Mouse (Mus musculus): Measurements from ENCODE around the gene Ltbr. TPM values are rescaled to one million over a fixed set of nuclear protein-coding genes. Genes with fewer than 3 reads are reported as not detected.

The Ltbr gene
- total and polyA plus RNA-seq, 2 experiments = 55.9 to 102 TPM

DNA sequence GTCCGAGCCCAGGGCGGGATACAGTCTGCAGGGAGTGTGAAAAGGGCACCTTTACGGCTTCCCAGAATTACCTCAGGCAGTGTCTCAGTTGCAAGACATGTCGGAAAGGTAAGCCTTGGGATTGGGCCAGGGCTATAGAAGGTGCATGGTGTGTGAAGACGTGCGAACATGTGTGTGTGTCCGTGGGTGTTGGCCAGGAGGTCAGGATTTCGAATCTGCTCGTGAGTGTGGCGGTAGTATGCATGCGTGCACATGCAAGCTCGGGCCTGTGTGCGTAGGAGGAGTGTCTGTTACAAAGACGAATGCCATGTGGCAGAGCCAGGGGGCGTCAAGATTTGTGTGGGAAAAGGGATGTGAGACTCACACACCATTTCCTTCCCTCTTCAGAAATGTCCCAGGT lies 43.6 kb upstream of the Ltbr start:
- Histone ChIP-seq H3K9ac (ENCODE audit: low read depth, low read length) (no peak overlapping the region), H3K27me3 (ENCODE audit: control insufficient read depth, insufficient read depth, low read length) (no peaks in the 10 kb centered on the region), H3K79me2 (ENCODE audit: control insufficient read depth, insufficient read depth, low read length) (peaks cover 31% of the 10 kb centered on the region; the same call in 1 of the 2 replicates), H3K27ac (replicated peaks; ENCODE audit: insufficient read depth, low read depth, low read length) (no peak overlapping the region), H3K4me1 (ENCODE audit: control insufficient read depth, insufficient read depth, low read length) (peaks cover 33% of the 10 kb centered on the region), H3K36me3 (ENCODE audit: control insufficient read depth, insufficient read depth, low read length) (peaks cover 33% of the 10 kb centered on the region; the same call in 1 of the 2 replicates), H3K4me3 (ENCODE audit: insufficient read depth, low read depth, low read length) (no peak overlapping the region)
- DNase-seq (ENCODE audit: extremely low read depth, low read depth, low spot score) = no peak
- TF ChIP-seq CTCF (IDR thresholded peaks at IDR 0.05; ENCODE audit: low read depth, low read length) = no peak
- TF ChIP-seq POLR2A (IDR thresholded peaks at IDR 0.05; ENCODE audit: extremely low read depth, insufficient read depth, low read length) = no peak
- 88% methylated on average over 15 of the region's 15 CpGs for WGBS

DNA sequence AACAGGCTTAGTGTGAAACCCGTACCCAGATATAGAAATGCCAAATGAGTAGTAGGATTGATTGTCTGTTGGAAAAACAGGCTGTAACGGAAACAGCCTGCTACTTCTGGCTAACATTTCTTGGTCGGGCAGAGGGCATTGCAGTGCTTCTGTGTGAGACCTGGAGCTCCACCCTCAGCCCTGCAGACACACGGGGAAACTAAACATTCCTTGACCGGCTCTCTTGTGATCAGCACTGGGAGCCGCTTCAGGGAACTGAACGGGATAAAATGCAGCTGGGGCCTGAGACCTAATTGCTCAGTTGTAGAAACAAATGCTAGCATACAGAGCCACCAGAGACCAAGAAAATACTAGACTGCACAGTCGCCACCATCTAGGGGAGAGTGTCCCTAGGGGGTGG lies 42.6 kb upstream of the Ltbr start:
- Histone ChIP-seq H3K36me3 (ENCODE audit: control insufficient read depth, insufficient read depth, low read length) (peaks cover 23% of the 10 kb centered on the region; the same call in 1 of the 2 replicates), H3K27ac (replicated peaks; ENCODE audit: insufficient read depth, low read depth, low read length) (peak overlapping the region; percentile 25; the same call in 1 of the 2 replicates), H3K27me3 (ENCODE audit: control insufficient read depth, insufficient read depth, low read length) (no peaks in the 10 kb centered on the region), H3K9ac (ENCODE audit: low read depth, low read length) (no peak overlapping the region), H3K4me3 (ENCODE audit: insufficient read depth, low read depth, low read length) (no peak overlapping the region), H3K4me1 (ENCODE audit: control insufficient read depth, insufficient read depth, low read length) (peaks cover 44% of the 10 kb centered on the region), H3K79me2 (ENCODE audit: control insufficient read depth, insufficient read depth, low read length) (peaks cover 40% of the 10 kb centered on the region; the same call in 1 of the 2 replicates)
- TF ChIP-seq POLR2A (IDR thresholded peaks at IDR 0.05; ENCODE audit: extremely low read depth, insufficient read depth, low read length) = no peak
- no peak for TF ChIP-seq CTCF (IDR thresholded peaks at IDR 0.05; ENCODE audit: low read depth, low read length)
- no peak for DNase-seq (ENCODE audit: extremely low read depth, low read depth, low spot score)
- WGBS = 22% methylated on average over 8 of the region's 8 CpGs

DNA sequence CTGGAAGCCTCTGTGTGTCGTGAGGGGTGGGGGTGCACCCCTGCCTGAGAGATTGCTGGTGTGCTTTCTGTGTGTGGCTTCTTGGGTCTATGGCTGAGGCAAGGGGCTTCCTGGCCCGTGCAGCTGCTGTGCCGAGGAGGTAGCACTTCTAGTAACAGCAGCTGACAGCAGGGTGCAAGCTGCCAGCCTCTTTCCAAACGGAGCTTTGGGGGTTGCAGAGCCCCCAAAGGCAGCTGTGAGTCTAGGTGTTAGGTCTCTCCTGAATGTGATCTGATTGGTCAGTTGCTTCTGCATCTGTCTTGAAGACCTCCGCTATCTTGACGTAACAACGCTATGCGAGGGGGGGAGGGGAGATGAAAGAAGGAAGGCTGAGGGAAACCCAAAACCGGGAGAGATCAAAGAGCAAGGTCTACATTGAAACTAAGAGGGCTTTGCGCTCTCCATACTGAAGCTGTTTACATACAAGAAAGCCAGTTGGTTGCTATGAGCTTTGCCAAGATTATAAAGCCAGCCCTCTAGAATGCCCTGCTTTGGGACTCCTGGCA lies 41.6 kb upstream of the Ltbr start:
- Histone ChIP-seq H3K79me2 (ENCODE audit: control insufficient read depth, insufficient read depth, low read length) (peaks cover 48% of the 10 kb centered on the region; the same call in 1 of the 2 replicates), H3K27me3 (ENCODE audit: control insufficient read depth, insufficient read depth, low read length) (no peaks in the 10 kb centered on the region), H3K4me3 (ENCODE audit: insufficient read depth, low read depth, low read length) (peak overlapping the region; percentile 14; the same call in 1 of the 2 replicates), H3K36me3 (ENCODE audit: control insufficient read depth, insufficient read depth, low read length) (peaks cover 18% of the 10 kb centered on the region; the same call in 1 of the 2 replicates), H3K27ac (replicated peaks; ENCODE audit: insufficient read depth, low read depth, low read length) (peak overlapping the region; percentile 73), H3K4me1 (ENCODE audit: control insufficient read depth, insufficient read depth, low read length) (peaks cover 45% of the 10 kb centered on the region), H3K9ac (ENCODE audit: low read depth, low read length) (peak overlapping the region; percentile 46)
- DNase-seq (ENCODE audit: extremely low read depth, low read depth, low spot score) = peak; percentile 54
- WGBS = 8% methylated on average over 10 of the region's 10 CpGs
- TF ChIP-seq POLR2A (IDR thresholded peaks at IDR 0.05; ENCODE audit: extremely low read depth, insufficient read depth, low read length) = no peak
- no peak for TF ChIP-seq CTCF (IDR thresholded peaks at IDR 0.05; ENCODE audit: low read depth, low read length)

DNA sequence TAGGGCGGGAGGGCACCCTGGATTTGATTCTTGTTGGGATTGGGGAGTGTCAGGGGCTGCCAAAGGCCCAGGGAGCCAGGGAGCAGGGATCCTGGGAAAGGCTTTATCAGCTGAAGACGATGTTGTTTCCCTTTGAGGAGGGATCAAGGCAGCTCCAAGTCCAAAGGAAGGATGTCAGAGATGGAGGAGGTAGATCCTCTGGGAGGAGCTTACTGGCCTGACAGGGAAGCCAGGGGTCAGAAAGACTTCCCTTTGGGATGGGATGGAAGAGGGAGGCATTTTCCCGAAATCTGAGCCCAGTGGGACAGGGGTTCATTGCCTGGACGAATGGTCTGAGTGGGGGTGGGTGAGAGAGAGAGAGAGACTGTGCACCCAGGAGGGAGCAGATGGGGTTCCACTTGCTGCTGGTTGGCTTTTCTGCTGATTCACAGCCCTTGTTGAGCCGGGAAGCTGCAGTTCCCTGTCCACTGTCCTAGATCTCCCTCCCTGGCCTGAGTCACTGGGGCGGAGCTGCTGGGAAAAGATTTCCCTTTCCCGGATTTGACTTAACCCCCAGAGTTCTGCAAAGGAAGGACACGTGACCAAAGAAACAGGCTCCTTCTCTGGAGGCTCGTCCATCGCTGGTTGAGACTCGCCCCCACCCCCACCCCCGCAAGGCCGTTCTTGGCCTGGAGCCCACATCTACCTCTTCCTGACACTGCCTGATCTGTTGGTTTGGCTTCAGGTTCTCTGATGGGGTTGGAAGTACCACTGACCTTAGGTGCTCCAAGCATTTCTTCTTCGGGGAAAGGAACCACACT lies 40.9 kb upstream of the Ltbr start:
- H3K79me2 ChIP-seq (ENCODE audit: control insufficient read depth, insufficient read depth, low read length) = peaks cover 53% of the 10 kb centered on the region; the same call in 1 of the 2 replicates
- peak; percentile 75 for DNase-seq (ENCODE audit: extremely low read depth, low read depth, low spot score)
- H3K4me1 ChIP-seq (ENCODE audit: control insufficient read depth, insufficient read depth, low read length) = peaks cover 45% of the 10 kb centered on the region
- peak overlapping the region; percentile 73 for H3K27ac ChIP-seq (replicated peaks; ENCODE audit: insufficient read depth, low read depth, low read length)
- H3K9ac ChIP-seq (ENCODE audit: low read depth, low read length) = peak overlapping the region; percentile 46
- H3K4me3 ChIP-seq (ENCODE audit: insufficient read depth, low read depth, low read length) = peak overlapping the region; percentile 14
- no peaks in the 10 kb centered on the region for H3K27me3 ChIP-seq (ENCODE audit: control insufficient read depth, insufficient read depth, low read length)
- WGBS = 8% methylated on average over 14 of the region's 14 CpGs
- peaks cover 16% of the 10 kb centered on the region; the same call in 1 of the 2 replicates for H3K36me3 ChIP-seq (ENCODE audit: control insufficient read depth, insufficient read depth, low read length)
- no peak for TF ChIP-seq POLR2A (IDR thresholded peaks at IDR 0.05; ENCODE audit: extremely low read depth, insufficient read depth, low read length)
- TF ChIP-seq CTCF (IDR thresholded peaks at IDR 0.05; ENCODE audit: low read depth, low read length) = no peak

DNA sequence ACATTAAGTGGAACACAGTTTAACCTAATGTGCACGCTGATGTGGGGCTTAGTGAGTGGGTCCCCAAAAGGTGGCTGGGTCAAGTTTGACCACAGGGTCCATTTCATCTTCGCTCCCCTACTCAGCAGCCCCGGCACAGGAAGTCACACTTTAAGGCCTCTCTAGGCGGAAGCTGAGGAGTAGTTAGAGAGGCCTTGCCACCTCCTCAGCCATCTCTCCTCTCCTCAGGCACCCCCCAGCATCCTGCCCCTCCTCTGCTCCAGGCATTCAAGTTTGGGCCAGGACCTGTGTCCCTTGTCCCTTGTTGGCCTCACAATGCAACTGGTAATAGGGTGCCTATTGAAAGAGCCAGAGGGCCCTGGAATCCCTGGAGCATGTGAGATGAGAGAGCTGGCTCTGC lies 40.0 kb upstream of the Ltbr start:
- TF ChIP-seq POLR2A (IDR thresholded peaks at IDR 0.05; ENCODE audit: extremely low read depth, insufficient read depth, low read length) (no peak), CTCF (IDR thresholded peaks at IDR 0.05; ENCODE audit: low read depth, low read length) (no peak)
- Histone ChIP-seq H3K9ac (ENCODE audit: low read depth, low read length) (peak overlapping the region; percentile 13; the same call in 1 of the 2 replicates), H3K79me2 (ENCODE audit: control insufficient read depth, insufficient read depth, low read length) (peaks cover 53% of the 10 kb centered on the region; the same call in 1 of the 2 replicates), H3K4me1 (ENCODE audit: control insufficient read depth, insufficient read depth, low read length) (peaks cover 47% of the 10 kb centered on the region), H3K27me3 (ENCODE audit: control insufficient read depth, insufficient read depth, low read length) (no peaks in the 10 kb centered on the region), H3K36me3 (ENCODE audit: control insufficient read depth, insufficient read depth, low read length) (peaks cover 12% of the 10 kb centered on the region; the same call in 1 of the 2 replicates), H3K27ac (replicated peaks; ENCODE audit: insufficient read depth, low read depth, low read length) (peak overlapping the region; percentile 73), H3K4me3 (ENCODE audit: insufficient read depth, low read depth, low read length) (peak overlapping the region; percentile 8; the same call in 1 of the 2 replicates)
- 60% methylated on average over 4 of the region's 4 CpGs for WGBS
- no peak for DNase-seq (ENCODE audit: extremely low read depth, low read depth, low spot score)
